Mouse (Mus musculus) kidney, postnatal 25 days (tissue): ENCODE results near the gene Tbc1d9b.
A peak's percentile ranks its signal among the peaks of the same experiment; 100 is the strongest.
"Not testable (repeated sequence)": the region's sequence is repeated elsewhere in the genome, so short reads cannot be mapped to it uniquely, and the experiment has no call there.

Experiments
- DNase-seq, 2 experiments: peaks; one replicate each; pipeline ENCODE4 v3.0.0; 2021; ENCODE audit warnings: mixed read lengths in 2 of 2

Tbc1d9b gene

GRCm38 (mm10) chr11:50130811-50131766, at the start of gene Tbc1d9b:
TSS of gene Tbc1d9b (plus strand) at chr11:50131396.
- peak; percentile 91 to 93 for DNase-seq

DNA sequence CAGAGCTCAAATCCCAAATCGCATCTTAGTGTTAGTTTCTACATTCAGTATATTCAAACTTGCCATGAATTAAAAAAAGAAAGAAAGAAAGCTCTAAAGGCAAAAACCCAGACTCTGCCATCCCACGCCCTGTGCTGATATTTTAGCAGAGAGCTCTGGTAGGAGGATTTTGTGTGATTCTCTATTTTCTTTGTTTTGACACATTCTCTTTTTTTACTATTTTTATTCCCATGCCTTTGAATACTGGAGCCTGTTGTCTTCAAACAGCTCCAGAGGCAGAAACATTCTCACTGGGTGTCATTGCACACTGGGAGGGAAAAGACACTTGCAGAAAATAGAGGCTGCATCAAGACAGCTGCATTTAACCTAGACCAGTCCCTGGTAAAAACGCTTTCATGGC, 45.0 kb upstream of the Tbc1d9b start:
- no peak for DNase-seq

DNA sequence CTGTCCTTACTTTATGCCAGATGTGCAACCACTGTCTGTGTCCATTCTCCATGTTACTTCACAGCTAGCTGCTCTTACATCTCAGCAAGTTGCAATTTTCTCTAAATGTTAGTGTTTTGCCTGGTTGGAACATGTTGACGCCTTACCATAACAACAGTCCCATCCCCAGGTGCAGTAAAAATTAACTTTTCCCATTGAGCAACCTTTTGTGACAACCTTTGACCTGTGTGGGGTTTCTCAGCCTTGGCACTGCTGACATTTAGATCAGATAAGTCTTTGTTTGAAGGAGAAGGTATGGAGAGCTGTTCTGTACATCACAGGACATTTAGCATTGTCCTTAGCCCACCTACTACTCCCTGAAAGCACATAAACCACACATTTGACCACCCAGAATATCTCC, 41.4 kb upstream of the Tbc1d9b start:
- DNase-seq, result no peak

- no peak for DNase-seq
Observed at GRCm38 (mm10) chr11:50090982-50091675, 40.1 kb upstream of the Tbc1d9b start.

DNA sequence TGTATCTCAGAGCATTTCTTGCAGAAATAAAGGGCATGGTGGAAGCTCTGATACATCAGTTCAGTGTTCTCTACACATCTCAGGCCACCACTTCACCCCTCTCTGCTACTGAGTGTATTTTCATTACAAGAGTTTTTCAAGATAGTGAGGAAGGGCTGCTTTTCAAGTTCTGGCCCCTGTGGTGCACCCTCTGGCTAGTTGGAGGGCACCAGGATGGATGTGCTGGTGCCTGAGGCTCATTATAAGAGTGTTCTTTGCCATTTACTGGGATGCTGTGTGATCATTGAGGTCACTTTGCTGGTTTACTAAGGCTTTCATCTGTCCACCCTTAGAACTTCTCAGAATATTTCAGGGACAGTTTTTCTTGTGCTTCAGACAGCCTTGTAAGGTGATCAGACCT, 39.5 kb upstream of the Tbc1d9b start:
- DNase-seq, result no peak

- no peak for DNase-seq
Observed at GRCm38 (mm10) chr11:50095661-50096060, 35.5 kb upstream of the Tbc1d9b start.

DNA sequence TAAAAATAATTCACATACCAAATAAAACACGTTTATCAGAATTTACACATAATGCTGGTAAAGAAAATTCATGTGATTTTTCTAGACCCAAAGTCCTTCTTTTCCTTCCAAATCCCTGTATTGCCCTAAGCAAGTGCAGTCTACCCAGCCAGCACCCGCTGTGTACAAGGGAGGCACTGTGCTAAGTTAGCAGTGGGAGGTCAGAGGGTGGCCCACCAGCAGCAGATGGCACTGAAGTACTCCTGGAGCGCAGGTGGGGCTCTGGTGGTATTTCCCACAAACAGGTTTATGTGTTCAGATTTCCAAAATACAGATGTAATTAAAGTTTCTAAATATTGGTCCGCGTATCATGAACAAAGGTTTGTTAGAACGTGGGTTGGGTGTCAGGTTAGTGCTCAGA, 34.1 kb upstream of the Tbc1d9b start:
- DNase-seq, result no peak

GRCm38 (mm10) chr11:50098961-50099481, 32.2 kb upstream of the Tbc1d9b start:
- DNase-seq, result no peak

GRCm38 (mm10) chr11:50099692-50100091, 31.5 kb upstream of the Tbc1d9b start:
- DNase-seq, result peak; percentile 26 to 53

- no peak for DNase-seq
Observed at GRCm38 (mm10) chr11:50100548-50101307, 30.5 kb upstream of the Tbc1d9b start.

DNA sequence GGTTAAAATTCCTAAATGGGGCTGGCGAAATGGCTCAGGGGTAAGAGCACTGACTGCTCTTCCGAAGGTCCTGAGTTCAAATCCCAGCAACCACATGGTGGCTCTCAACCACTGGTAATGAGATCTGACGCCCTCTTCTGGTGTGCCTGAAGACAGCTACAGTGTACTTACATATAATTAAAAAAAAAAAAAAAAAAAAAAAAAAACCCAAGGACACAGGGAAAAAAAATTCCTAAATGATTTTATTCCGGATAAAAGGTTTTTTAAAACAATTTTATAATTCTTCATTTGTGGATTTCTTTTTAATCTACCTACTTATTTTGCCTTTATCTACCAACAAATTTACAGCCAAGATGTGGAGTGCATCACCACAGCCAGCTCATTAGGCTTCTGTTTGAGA, 29.2 kb upstream of the Tbc1d9b start:
- DNase-seq, result not testable (repeated sequence)

DNA sequence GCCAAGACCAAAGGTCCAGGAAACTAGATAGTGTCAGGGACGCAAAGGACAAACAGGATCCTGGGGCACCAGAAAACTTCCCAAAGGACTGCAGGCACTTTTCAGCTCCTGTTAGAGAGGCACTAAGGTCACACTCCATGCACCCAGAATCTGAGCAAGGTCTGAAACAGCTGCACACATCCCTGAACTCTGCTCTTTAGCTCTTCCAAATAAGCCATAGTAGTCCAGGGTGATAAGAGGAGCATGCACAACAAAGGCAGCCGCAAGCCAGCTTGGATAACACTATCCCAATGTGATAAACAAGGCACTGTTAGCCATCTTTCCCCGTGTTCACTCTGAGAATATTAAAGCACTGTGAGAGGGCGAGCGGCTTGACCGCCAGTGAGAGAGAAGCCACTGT, 27.2 kb upstream of the Tbc1d9b start:
- DNase-seq, result no peak

DNA sequence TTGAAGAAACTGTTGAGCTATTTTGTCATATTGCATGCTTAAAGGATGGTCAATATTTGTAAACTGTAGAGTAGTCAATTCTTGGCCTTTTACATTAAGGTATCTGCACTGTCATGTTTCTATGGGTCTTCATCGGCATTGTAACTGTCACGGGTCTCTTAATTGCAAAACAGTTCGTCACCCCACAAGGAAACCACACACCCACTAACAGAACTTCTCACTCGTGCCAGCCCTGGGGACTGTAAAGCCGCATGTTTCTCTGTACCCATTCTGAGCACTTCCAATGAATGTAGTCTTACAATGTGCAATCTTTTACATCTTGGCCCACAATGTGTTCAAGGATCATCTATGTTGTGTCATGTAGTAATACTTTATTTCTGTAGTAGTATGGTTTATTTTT, 26.0 kb upstream of the Tbc1d9b start:
- no peak for DNase-seq

DNA sequence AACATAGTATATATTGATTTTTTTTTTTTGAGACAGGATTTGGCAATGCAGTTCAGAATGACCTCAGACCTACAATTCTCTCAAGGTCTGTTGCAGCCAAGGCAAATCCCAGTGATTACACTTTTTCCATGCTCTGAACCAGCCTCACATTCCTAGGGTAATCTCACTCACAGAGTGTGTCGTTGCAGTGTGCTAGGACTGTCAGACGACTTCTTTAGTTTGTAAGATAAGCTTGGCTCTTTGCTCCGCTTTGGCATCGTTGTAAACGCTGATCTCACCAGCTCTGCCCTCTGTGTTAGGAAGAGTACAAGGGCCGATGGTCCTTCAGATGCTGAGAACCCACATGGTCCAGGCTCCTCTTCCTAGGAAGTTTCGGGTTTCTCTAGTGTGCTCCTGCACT, 25.2 kb upstream of the Tbc1d9b start:
- DNase-seq, result no peak

GRCm38 (mm10) chr11:50108823-50109244, 22.4 kb upstream of the Tbc1d9b start:
- DNase-seq, result peak; percentile 28 to 63

DNA sequence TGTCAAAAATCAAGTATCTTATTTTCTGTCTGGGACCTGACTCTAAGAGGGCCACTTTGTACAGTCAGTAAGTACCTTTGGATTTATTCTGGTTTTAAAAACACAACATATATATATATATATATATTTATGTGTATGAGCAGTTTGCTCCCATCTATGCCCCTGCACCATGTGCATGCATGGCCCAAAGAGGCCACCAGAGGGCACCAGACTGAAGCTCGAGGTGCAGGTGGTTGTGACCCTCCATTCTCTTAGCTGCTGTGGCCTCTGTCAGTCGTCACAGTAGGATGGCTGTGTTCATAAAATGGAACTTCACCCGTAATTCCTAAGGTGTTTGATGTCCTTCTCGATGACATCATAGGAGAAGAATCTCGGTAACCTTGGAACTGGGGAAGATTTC, 16.9 kb upstream of the Tbc1d9b start:
- peak; percentile 85 to 87 for DNase-seq

DNA sequence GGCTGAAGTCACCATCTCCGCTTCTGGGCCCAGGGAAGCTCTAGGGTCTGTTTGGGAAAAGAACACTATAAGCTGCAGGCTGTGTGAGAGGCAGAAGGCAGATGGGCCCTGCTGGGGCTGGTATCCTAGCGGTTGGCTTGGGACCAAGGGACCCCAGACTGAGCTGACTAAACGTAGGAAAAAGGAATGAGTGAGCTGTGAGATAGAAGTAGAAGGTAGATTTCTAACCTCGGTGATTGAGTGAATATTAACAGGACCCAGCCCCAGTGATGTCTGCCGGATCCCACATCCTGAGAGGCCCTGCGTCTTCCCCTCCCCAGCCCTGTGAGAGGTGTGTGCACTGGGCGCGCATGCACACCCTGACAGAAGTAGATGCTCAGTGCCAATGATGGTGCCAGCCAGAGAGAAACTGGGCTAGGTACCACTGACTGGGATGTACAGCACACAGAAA, 8.5 kb upstream of the Tbc1d9b start:
- DNase-seq, result no peak

DNA sequence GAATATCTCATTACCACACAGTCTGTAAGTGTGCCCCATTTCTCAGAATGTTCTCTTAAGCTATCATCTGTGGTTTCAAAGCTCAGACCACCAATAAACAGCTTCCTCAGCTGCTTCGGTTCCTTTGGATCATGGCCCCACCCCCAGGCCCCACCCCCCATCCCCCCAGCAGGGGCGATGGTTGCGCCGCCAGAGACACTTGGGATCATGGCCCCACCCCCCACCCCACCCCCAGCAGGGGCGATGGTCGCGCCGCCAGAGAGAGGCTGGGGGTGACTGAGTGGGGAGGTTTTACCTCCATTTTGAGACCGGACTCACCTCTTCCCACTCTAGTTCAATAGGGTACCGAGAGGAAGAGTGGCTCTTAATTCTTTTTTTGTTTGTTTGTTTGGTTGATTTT, 3.4 kb upstream of the Tbc1d9b start:
- DNase-seq, result no peak

DNA sequence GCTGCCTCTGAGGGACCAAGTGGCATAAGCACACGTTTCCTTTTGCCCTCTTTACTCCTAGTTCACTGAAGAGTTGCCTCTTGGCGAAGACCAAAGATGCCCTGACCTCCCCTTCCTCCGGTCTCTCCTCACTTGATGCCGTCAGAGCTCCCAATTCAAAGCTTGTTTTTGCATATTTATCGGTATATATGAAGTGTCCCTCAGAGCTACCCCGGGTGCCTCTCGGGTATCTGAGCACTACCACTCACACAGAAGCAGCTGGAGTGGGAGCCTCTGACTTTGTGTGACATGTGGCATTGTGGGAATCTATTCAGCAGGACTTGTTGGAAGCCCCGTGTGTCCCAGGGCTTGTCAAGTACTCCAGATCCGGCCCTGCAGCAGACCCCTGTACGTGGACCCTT, 605 bp downstream of the Tbc1d9b start:
- no peak for DNase-seq

- no peak for DNase-seq
Observed at GRCm38 (mm10) chr11:50132265-50132664, 1.1 kb downstream of the Tbc1d9b start.

DNA sequence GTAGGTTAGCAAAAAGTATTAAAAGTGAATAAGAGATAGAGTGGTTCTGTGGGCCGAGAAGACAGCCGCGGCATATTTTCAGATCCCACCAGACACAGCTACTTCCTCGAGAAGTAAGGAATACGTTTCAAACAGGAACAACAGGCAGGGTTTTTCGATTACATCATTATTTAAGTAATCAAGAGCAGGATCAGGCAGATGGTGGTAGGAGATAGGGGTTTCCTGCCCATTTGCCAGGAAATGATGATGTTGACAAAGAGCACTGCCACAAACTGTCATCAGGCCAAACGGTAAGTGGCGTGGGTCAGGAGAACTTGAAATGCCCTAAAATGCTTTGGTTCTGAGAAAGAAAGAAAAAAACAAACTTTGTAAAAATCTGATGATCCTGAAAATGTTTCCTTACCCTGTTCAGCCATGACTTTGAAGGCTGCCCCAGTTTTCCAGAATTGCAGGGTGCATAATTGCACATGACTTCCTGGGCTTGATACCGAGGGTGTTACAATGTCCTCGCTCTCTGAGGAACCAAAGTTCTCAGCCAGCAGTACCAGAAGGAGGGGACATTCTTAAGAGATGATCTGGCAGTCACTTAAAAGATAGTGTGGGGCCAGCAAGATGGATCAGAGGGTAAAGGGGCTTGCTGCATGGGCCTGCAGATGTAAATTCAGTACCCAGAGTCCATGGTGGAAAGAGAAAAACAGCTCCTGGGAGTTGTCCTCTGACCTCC, 3.1 kb downstream of the Tbc1d9b start:
- no peak for DNase-seq

- DNase-seq, result no peak
Observed at GRCm38 (mm10) chr11:50138206-50138822, 7.1 kb downstream of the Tbc1d9b start.
